Mouse (Mus musculus) heart, postnatal 0 days (tissue): ENCODE results near the gene Flt3l.

Experiments
- CTCF ChIP-seq: IDR thresholded peaks from 2 replicates; pipeline ENCODE4 v1.5.1; 2016; ENCODE audit warnings: antibody characterized with exemption, control low read depth, low read depth
- EP300 ChIP-seq: IDR thresholded peaks from 2 replicates; pipeline ENCODE4 v1.6.1; 2016; ENCODE audit warnings: antibody characterized with exemption, low read depth

DNA sequence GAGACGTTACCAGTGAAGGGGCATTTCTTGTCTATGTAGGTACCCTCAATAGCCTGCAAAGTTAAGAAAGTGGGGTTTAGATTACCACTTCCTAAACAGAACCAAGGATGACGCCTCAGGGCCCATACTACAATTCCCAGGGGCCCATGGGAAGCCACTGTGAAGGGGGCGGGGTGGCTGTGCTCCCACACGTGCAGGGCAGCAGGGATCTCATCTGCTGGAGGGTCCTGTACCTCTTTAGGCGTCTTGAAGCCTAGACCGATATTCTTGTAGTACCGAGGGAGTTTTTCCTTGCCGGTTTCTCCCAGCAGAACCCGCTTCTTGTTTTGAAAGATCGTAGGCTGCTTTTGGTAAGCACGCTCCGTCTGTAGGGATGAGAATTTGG lies 13.1 kb downstream of the Flt3l start:
- TF ChIP-seq CTCF (no peak), EP300 (no peak)
